Mouse (Mus musculus): Measurements from ENCODE around the gene Phf1.

DNA sequence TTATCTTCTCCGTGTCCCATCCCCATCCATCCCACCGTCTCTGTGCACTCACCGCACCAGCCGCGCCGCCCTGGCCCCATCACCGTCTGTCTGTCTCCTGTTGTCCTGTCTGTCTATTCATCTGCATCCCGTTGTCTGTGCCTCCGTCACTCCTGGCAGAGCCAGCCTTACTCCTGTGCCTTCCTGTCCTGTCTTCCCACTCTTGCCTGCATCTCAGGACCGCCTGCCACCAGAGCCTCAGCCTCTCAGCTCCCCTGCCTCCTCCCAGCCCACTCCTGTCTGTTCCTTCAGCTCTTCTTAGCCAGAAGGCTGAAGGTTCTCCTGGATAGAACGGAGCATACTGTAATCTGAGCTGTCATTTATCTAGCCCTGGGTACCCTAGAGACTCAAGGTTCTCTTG is 34.1 kb downstream of the Phf1 start:
- TF ChIP-seq POLR2A (IDR thresholded peaks at IDR 0.05; ENCODE audit: insufficient read depth, low read length) (no peak), CTCF (IDR thresholded peaks at IDR 0.05; ENCODE audit: low read depth, low read length) (no peak)
